Mouse (Mus musculus) adipocyte (in vitro differentiated cells): ENCODE results near the gene Tma7.

Experiments
- DNase-seq: peaks from one replicate; pipeline ENCODE4 v3.0.0-alpha.2; 2016; ENCODE audit warnings: low spot score

Tma7 gene

GRCm38 (mm10) chr9:109082124-109082800 lies at the start of gene Tma7, which contains the start of gene Ccdc51:
TSS of gene Tma7 (minus strand) at chr9:109082587.
TSS of gene Ccdc51 (plus strand) at chr9:109082493.
- peak; percentile 79 for DNase-seq

- DNase-seq = no peak
Measured at GRCm38 (mm10) chr9:109130076-109130475, 47.7 kb upstream of the Tma7 start.

GRCm38 (mm10) chr9:109128211-109128610 lies 45.8 kb upstream of the Tma7 start:
- DNase-seq = peak; percentile 45

GRCm38 (mm10) chr9:109127076-109127475 lies 44.7 kb upstream of the Tma7 start:
- no peak for DNase-seq

GRCm38 (mm10) chr9:109125481-109125880 lies 43.1 kb upstream of the Tma7 start:
- DNase-seq = no peak

GRCm38 (mm10) chr9:109125043-109125442 lies 42.7 kb upstream of the Tma7 start:
- DNase-seq = no peak

- no peak for DNase-seq
Measured at GRCm38 (mm10) chr9:109124164-109124563, 41.8 kb upstream of the Tma7 start.

- DNase-seq = no peak
Measured at GRCm38 (mm10) chr9:109123266-109123665, 40.9 kb upstream of the Tma7 start.

- DNase-seq = peak; percentile 55
Measured at GRCm38 (mm10) chr9:109122553-109123085, 40.2 kb upstream of the Tma7 start.

- DNase-seq = no peak
Measured at GRCm38 (mm10) chr9:109120956-109121355, 38.6 kb upstream of the Tma7 start.

- DNase-seq = no peak
Measured at GRCm38 (mm10) chr9:109119571-109119970, 37.2 kb upstream of the Tma7 start.

- peak; percentile 8 for DNase-seq
Measured at GRCm38 (mm10) chr9:109118106-109118505, 35.7 kb upstream of the Tma7 start.

GRCm38 (mm10) chr9:109116205-109116604 lies 33.8 kb upstream of the Tma7 start:
- DNase-seq = no peak

GRCm38 (mm10) chr9:109114871-109115270 lies 32.5 kb upstream of the Tma7 start:
- no peak for DNase-seq

- DNase-seq = no peak
Measured at GRCm38 (mm10) chr9:109114276-109114675, 31.9 kb upstream of the Tma7 start.

GRCm38 (mm10) chr9:109113331-109113730 lies 30.9 kb upstream of the Tma7 start:
- DNase-seq = no peak

- no peak for DNase-seq
Measured at GRCm38 (mm10) chr9:109111591-109111990, 29.2 kb upstream of the Tma7 start.

GRCm38 (mm10) chr9:109111101-109111500 lies 28.7 kb upstream of the Tma7 start:
- no peak for DNase-seq

GRCm38 (mm10) chr9:109110240-109110639 lies 27.9 kb upstream of the Tma7 start:
- DNase-seq = no peak

GRCm38 (mm10) chr9:109107341-109107740 lies 25.0 kb upstream of the Tma7 start:
- no peak for DNase-seq

- no peak for DNase-seq
Measured at GRCm38 (mm10) chr9:109105648-109106047, 23.3 kb upstream of the Tma7 start.

- no peak for DNase-seq
Measured at GRCm38 (mm10) chr9:109105011-109105410, 22.6 kb upstream of the Tma7 start.

GRCm38 (mm10) chr9:109104083-109104482 lies 21.7 kb upstream of the Tma7 start:
- no peak for DNase-seq

GRCm38 (mm10) chr9:109103250-109103649 lies 20.9 kb upstream of the Tma7 start:
- DNase-seq = no peak
